Mouse (Mus musculus) layer of hippocampus, postnatal 36 days (tissue): ENCODE measurements around the gene Inpp1. TPM values are rescaled to one million over a fixed set of nuclear protein-coding genes. Genes with fewer than 3 reads are reported as not detected.

Experiments used
- DNase-seq, 2 experiments: peaks; one replicate each; pipeline ENCODE4 v3.0.0; 2022
- total RNA-seq, 2 experiments: library from RNA; stranded (reverse); gene quantifications; 2 replicates each; pipeline ENCODE4 v1.2.3; 2021

The Inpp1 gene
- total RNA-seq, 2 experiments from 2014 or later, result 35.3 to 41.0 TPM

DNA sequence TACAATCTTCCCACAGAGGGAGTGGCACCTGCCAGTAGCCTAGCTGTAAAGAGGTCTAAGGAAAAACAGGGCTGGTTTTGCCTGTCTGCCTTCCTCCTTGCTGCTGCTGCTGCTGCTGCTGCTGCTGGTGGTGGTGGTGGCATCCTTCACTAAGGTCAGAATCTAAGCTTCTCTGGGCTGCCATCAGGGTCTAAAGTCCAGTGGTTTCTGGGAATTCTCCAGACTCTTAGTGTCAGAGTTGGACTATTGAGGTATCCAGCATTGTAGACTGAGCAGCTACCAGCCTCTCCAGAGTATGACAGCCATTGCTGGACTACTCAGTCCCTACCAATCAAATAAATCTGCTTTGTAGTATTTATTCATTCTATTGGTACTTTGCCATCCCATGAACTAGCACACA lies 24.8 kb downstream of the Inpp1 start:
- no peak for DNase-seq

- DNase-seq, result no peak
Observed at GRCm38 (mm10) chr1:52787254-52787653, 30.2 kb downstream of the Inpp1 start.

DNA sequence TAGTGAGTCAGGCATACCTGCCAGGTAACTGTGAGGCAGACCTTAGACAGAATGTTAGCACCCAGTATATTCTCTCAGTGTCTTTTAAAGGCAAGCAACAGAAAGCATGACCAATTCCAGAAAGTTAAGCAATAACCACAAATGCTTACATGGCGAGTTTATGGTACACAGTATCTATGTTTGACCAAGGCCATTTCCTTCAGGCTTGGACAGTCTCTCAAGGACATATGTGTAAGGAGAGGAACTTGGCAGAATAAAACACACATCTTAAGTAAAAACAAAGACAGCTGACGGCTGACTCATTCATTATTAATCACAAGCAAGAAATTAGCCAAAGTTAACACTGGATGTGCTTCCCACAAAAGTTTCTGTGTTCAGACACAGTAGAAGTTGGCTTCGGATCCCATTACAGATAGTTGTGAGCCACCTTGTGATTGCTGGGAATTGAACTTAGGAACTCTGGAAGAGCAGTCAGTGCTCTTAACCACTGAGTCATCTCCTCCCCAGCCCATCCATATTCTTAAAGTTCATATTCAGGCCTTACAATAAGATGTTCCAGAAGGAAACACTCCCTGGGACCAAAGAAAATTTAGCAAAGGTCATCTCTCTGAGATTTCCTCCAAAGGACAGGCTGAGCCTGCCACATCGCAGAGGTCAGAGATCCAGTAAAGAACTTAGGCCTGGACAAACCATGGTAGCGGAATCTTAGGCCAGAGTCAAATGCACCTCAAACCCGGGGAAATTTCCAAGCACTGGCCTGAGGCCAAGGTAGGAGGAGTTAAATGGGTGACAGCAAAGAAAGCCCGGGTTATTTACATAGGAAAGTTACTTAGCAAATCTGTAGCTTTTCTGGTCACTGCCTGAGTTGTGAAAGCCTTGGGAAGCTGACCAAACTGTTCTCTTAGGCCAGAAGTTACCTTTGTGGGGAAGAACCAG lies 52.0 kb downstream of the Inpp1 start:
- no peak for DNase-seq

DNA sequence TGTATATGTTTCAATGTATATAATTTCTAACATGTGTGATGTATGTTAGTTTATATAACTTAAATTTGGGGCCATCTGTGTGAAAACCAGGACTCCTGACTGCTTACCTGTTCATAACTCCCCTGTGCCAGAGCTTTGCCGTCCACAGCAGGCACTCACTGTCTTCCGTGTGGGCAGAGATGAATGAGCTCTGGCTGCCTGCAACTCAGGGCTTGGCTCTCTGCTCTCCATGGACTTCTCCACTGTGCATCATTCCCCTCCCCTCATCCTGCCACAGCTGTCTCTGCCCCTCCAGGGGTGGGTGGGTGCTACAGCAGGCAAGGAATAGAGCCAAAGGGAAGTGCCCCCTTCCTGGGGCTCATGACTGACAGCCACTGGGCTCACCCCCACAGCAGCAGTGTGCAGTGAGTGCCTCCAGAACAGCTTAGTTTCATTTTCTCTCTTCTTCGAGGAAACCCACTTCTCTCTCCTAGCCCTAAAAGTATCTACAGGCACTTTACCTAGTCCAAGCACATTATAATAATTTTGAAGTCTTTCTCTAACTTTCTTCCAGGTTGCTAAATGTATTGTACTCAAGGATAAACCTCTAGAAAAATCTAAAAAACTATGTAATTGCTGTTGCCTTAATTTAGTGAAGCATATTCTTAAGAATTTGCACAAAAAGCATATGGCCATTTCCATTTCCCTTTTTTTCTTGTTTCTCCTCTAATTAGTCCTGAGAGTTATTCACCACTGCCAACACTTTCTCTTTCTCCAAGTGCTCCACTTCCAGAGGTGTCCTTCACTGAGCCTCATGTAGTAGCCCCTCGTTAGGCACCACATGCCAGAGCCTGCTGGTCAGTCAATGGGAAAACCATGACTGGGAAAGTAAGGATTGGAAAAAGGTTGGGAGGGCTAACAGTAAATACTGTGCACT lies 53.3 kb downstream of the Inpp1 start:
- no peak for DNase-seq

- DNase-seq, result no peak
Observed at GRCm38 (mm10) chr1:52758174-52758573, 59.3 kb downstream of the Inpp1 start.

GRCm38 (mm10) chr1:52754331-52754730 lies 63.2 kb downstream of the Inpp1 start:
- DNase-seq, result no peak

GRCm38 (mm10) chr1:52753828-52754227 lies 63.7 kb downstream of the Inpp1 start:
- no peak for DNase-seq

DNA sequence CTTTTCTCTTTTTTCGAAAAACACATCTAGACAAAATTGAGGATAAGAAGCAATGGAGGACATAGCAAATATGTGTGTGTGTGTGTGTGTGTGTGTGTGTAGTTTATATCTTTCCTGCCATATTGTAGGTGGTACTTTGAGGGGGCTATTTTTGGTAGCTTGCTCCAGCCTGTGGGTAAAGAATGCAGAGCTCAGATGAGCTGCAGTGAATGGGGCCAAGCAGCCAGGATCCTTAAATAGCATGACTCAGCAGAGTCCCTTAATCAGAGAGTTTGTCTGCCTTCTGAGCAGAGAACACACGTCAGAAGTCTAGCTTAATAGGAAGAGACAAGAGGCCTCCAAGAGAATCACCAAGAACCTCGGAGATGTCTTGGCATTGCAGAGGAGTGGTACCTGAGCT lies 64.8 kb downstream of the Inpp1 start:
- DNase-seq, result no peak

DNA sequence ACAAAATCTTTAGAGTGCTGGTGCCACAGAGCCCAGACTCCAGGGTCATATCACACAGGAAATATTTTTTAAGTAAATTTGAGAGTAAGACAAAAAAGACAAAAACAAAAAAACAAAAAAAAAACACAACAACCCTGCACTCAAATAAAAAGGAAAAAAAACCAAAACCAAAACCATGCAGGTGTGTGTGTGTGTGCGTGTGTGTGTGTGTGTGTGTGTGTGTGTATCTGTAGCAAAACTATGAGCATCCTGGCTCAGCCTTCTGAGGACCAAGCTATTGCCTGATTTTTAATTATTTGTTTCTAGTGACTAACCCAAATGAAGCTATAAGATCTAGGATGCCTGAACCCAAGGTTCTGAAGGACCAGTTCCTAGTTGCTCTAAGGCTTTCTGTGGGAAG lies 65.9 kb downstream of the Inpp1 start:
- DNase-seq, result no peak

GRCm38 (mm10) chr1:52749978-52750377 lies 67.5 kb downstream of the Inpp1 start:
- no peak for DNase-seq

DNA sequence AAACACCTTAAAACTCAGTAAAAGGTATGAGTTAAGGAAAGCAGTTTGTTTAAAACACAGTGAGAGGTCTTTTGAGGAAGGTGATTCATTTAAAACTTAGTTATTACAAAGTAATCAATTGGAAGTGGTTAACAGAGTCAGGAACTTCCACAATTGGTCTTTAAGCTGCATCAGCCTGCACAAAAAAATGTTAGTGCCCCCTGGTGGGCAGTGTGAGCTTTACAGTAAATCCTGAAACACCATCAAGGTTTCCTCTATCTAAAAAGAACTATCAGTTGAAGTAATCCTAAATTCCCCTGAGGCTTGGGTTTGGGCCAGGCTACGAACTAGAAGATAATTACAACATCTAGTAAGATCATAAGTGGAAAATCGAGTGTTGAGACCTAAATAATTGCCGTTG lies 69.2 kb downstream of the Inpp1 start:
- peak; percentile 35 to 63 for DNase-seq

DNA sequence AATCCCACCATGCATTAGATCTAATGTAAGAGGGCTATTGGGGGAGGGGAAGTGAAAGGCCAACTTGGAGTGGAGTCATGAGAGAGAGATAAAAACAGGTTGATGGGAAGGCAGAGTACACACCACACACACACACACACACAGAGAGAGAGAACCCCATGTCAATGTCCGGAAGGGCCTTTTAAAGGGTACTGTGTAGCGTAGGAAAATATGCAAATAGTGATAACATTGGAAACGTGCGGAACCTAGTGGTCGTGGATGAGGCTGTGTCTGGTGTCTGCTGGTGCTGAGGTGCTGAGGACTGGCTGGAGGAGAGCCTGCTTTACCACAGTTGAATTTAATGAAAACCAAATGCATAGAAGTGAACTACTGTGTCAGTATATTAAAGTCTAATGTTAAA lies 74.9 kb downstream of the Inpp1 start:
- no peak for DNase-seq

Other genes with a start within 250 kb of the Inpp1 start
- 1 to 10 TPM; 3.7 to 4.2 TPM for gene Nemp2, start 187.0 kb downstream of the Inpp1 start, total RNA-seq
- gene Mfsd6, start 90.2 kb downstream of the Inpp1 start, total RNA-seq, result 10 to 100 TPM; 74.5 to 81.1 TPM
- 10 to 100 TPM; 16.2 to 19.9 TPM for gene Hibch, start 27.2 kb upstream of the Inpp1 start, total RNA-seq
- 1 to 10 TPM; 7.2 to 7.4 TPM for gene 1700019D03Rik, start 202.5 kb upstream of the Inpp1 start, total RNA-seq
- gene Mstn, start 244.0 kb upstream of the Inpp1 start, total RNA-seq, result under 1 TPM; 0.51 to 0.65 TPM